Mouse (Mus musculus) cerebellum, adult 2 months (tissue): ENCODE data around the gene Aicda.

Experiments
- CTCF ChIP-seq: fragments of 200-500 bp; IDR thresholded peaks from 2 replicates; pipeline ENCODE4 v1.5.1; 2011; ENCODE audit warnings: low read depth, mild to moderate bottlenecking, control low read depth, low read length, moderate library complexity, borderline replicate concordance; ENCODE audit not compliant: insufficient read depth
- POLR2A ChIP-seq: fragments of 200-500 bp; IDR thresholded peaks from 2 replicates; pipeline ENCODE4 v1.6.1; 2011; ENCODE audit warnings: low read length, control low read depth, borderline replicate concordance; ENCODE audit not compliant: insufficient read depth

DNA sequence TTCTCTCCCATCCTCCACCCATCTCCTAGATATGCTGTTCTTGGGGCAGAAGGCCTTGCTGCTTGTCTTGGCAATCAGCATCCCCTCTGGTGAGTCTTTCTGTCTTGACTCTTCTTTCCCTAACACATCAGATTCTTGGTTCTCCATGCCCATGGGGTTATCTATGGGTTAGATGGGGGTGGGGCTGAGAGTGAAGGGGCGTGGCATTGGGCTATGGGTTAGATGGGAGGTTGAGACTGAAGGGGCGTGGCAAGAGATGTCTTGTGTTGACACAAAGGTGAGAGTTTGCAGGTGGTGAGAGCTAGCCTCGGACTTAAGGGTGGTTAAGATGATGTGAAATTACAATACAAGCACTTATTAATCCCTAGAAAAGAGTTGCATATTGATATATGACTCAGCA lies 39.3 kb upstream of the Aicda start:
- no peak for TF ChIP-seq CTCF
- TF ChIP-seq POLR2A = no peak
